Mouse (Mus musculus) MEL (cell line): ENCODE results near the gene Tmem139. TPM values are rescaled to one million over a fixed set of nuclear protein-coding genes. Genes with fewer than 3 reads are reported as not detected.

ENCODE experiments used
- DNase-seq: peaks from one replicate; pipeline ENCODE4 v3.0.0; 2011; ENCODE audit warnings: low read depth, low spot score
- H3K27ac ChIP-seq: 2 replicates; pipeline ENCODE4 v1.5.1; 2012; ENCODE audit warnings: low read depth, mild to moderate bottlenecking, control low read depth, low read length, moderate library complexity; ENCODE audit not compliant: control insufficient read depth
- H3K27me3 ChIP-seq, 2 experiments: fragments of 150-350 bp in 1 of 2; sonication (generic) in 1 of 2; 2 replicates each; pipeline ENCODE4 v1.6.1; 2012; ENCODE audit warnings: low read length in 2 of 2, mild to moderate bottlenecking in 2 of 2, improper control_type of control experiment in 1 of 2, moderate library complexity in 1 of 2; ENCODE audit not compliant: insufficient read depth in 2 of 2, control insufficient read depth in 1 of 2
- H3K36me3 ChIP-seq, 2 experiments: 2 replicates each; pipeline ENCODE4 v1.6.1; 2012 to 2014; ENCODE audit warnings: low read length in 2 of 2, improper control_type of control experiment in 1 of 2, inconsistent platforms in 1 of 2, mild to moderate bottlenecking in 1 of 2; ENCODE audit not compliant: insufficient read depth in 2 of 2, control insufficient read depth in 1 of 2
- H3K4me1 ChIP-seq, 2 experiments: fragments of 150-350 bp in 1 of 2; sonication (generic) in 1 of 2; 2 replicates each; pipeline ENCODE4 v1.6.1; 2012; ENCODE audit warnings: low read length in 2 of 2, improper control_type of control experiment in 1 of 2, mild to moderate bottlenecking in 1 of 2; ENCODE audit not compliant: insufficient read depth in 2 of 2, control insufficient read depth in 1 of 2
- H3K4me3 ChIP-seq, 2 experiments: fragments of 150-350 bp in 1 of 2; sonication (generic) in 1 of 2; 2 replicates each; pipeline ENCODE4 v1.5.1; 2012; ENCODE audit warnings: low read depth in 2 of 2, low read length in 2 of 2, mild to moderate bottlenecking in 2 of 2, moderate library complexity in 2 of 2, control low read depth in 1 of 2, improper control_type of control experiment in 1 of 2; ENCODE audit not compliant: control insufficient read depth in 1 of 2, insufficient read depth in 1 of 2
- H3K79me2 ChIP-seq: 2 replicates; pipeline ENCODE4 v1.6.1; 2012; ENCODE audit warnings: mild to moderate bottlenecking, low read length, moderate library complexity; ENCODE audit not compliant: control insufficient read depth, poor library complexity, insufficient read depth
- H3K9ac ChIP-seq: 2 replicates; pipeline ENCODE4 v1.6.1; 2012; ENCODE audit warnings: low read depth, mild to moderate bottlenecking, control low read depth, low read length, moderate library complexity; ENCODE audit not compliant: control insufficient read depth, poor library complexity, severe bottlenecking
- H3K9me3 ChIP-seq: fragments of 150-350 bp; sonication (generic); replicated peaks from 2 replicates; pipeline ENCODE4 v1.6.1; 2012; ENCODE audit warnings: mild to moderate bottlenecking, low read length, improper control_type of control experiment, moderate library complexity; ENCODE audit not compliant: insufficient read depth
- CHD1 ChIP-seq: IDR thresholded peaks from 2 replicates; pipeline ENCODE4 v1.6.1; 2012; ENCODE audit warnings: low read depth, mild to moderate bottlenecking, inconsistent platforms, low read length, improper control_type of control experiment
- E2F4 ChIP-seq: IDR thresholded peaks from 2 replicates; pipeline ENCODE4 v1.6.1; 2011; ENCODE audit warnings: low read depth, low read length, improper control_type of control experiment, borderline replicate concordance
- EP300 ChIP-seq, 2 experiments: IDR thresholded peaks; 2 replicates each; pipeline ENCODE4 v1.6.1; 2011; ENCODE audit warnings: improper control_type of control experiment in 2 of 2, low read length in 2 of 2, low read depth in 1 of 2, mild to moderate bottlenecking in 1 of 2
- ETS1 ChIP-seq: IDR thresholded peaks from 2 replicates; pipeline ENCODE4 v1.6.1; 2012; ENCODE audit warnings: low read depth, mild to moderate bottlenecking, inconsistent platforms, low read length, improper control_type of control experiment, moderate library complexity
- JUND ChIP-seq: IDR thresholded peaks from 2 replicates; pipeline ENCODE4 v1.6.1; 2011; ENCODE audit warnings: low read depth, mild to moderate bottlenecking, improper control_type of control experiment, low read length
- KAT2A ChIP-seq: conservative IDR thresholded peaks from 2 replicates; pipeline ENCODE4 v1.6.1; 2012; ENCODE audit warnings: low read depth, low read length, improper control_type of control experiment, inconsistent platforms
- MAX ChIP-seq: IDR thresholded peaks from 2 replicates; pipeline ENCODE4 v1.6.1; 2011; ENCODE audit warnings: low read length, improper control_type of control experiment
- MEF2A ChIP-seq: IDR thresholded peaks from 2 replicates; pipeline ENCODE4 v1.6.1; 2014; ENCODE audit warnings: low read depth, mild to moderate bottlenecking, inconsistent platforms, low read length, improper control_type of control experiment; ENCODE audit not compliant: poor library complexity, insufficient replicate concordance, severe bottlenecking; ENCODE audit errors: extremely low read depth
- MXI1 ChIP-seq: IDR thresholded peaks from 2 replicates; pipeline ENCODE4 v1.6.1; 2011; ENCODE audit warnings: mild to moderate bottlenecking, low read depth, low read length, improper control_type of control experiment
- NELFE ChIP-seq: IDR thresholded peaks from 2 replicates; pipeline ENCODE4 v1.6.1; 2011; ENCODE audit warnings: low read depth, low read length, improper control_type of control experiment
- NRF1 ChIP-seq: IDR thresholded peaks from 2 replicates; pipeline ENCODE4 v1.6.1; 2014; ENCODE audit warnings: low read depth, mild to moderate bottlenecking, inconsistent platforms, low read length, improper control_type of control experiment, moderate library complexity; ENCODE audit not compliant: poor library complexity, insufficient read depth, severe bottlenecking
- POLR2A ChIP-seq, 2 experiments: IDR thresholded peaks; 2 replicates each; pipeline ENCODE4 v1.6.1; 2011 to 2012; ENCODE audit warnings: low read length in 2 of 2, mild to moderate bottlenecking in 2 of 2, control low read depth in 1 of 2, improper control_type of control experiment in 1 of 2, low read depth in 1 of 2, moderate library complexity in 1 of 2; ENCODE audit not compliant: control insufficient read depth in 1 of 2, insufficient read depth in 1 of 2, poor library complexity in 1 of 2
- POLR2AphosphoS5 ChIP-seq: IDR thresholded peaks from 2 replicates; pipeline ENCODE4 v1.6.1; 2012; ENCODE audit warnings: low read depth, borderline replicate concordance, mild to moderate bottlenecking, inconsistent platforms, low read length, moderate library complexity, mixed read lengths
- RCOR1 ChIP-seq: IDR thresholded peaks from 2 replicates; pipeline ENCODE4 v1.6.1; 2012; ENCODE audit warnings: low read depth, mild to moderate bottlenecking, inconsistent platforms, low read length, improper control_type of control experiment
- SIN3A ChIP-seq: IDR thresholded peaks from 2 replicates; pipeline ENCODE4 v1.6.1; 2012; ENCODE audit warnings: low read length, improper control_type of control experiment, inconsistent platforms
- TAL1 ChIP-seq: IDR thresholded peaks from 2 replicates; pipeline ENCODE4 v1.6.1; 2012; ENCODE audit warnings: mild to moderate bottlenecking, inconsistent platforms, low read length, moderate library complexity, mixed read lengths
- USF1 ChIP-seq: IDR thresholded peaks from 2 replicates; pipeline ENCODE4 v1.6.1; 2014; ENCODE audit warnings: low read depth, mild to moderate bottlenecking, inconsistent platforms, low read length, improper control_type of control experiment, moderate library complexity
- polyA plus RNA-seq, 2 experiments: library from polyadenylated mRNA; stranded (reverse) in 1 of 2; unstranded in 1 of 2; fragments of >175 nt in 1 of 2; fragments of >200 nt in 1 of 2; gene quantifications; 2 replicates each; pipeline versions ENCODE4 v1.2.1 to v1.2.4; 2012; ENCODE audit warnings: low replicate concordance in 2 of 2, low read depth in 1 of 2; ENCODE audit not compliant: insufficient read length in 2 of 2, insufficient read depth in 1 of 2, missing spikeins in 1 of 2
- total RNA-seq: library from RNA; depleted of rRNA; stranded (reverse); fragments of 300-350 nt; gene quantifications from 2 replicates; pipeline ENCODE4 v1.2.3, GENCODE M21; 2012

Gene Tmem139
- total and polyA plus RNA-seq, 3 experiments: 0.08 TPM; not detected in 2

- Histone ChIP-seq H3K27ac (no peak overlapping the region), H3K9me3 (no peaks in the 10 kb centered on the region), H3K9ac (no peak overlapping the region), H3K36me3 (no peaks in the 10 kb centered on the region), H3K4me3 (no peak overlapping the region), H3K79me2 (no peaks in the 10 kb centered on the region), H3K27me3 (peaks cover 1 to 3% of the 10 kb centered on the region in 2 experiments; a peak in 3 of 4 replicates), H3K4me1 (no peaks in the 10 kb centered on the region; a peak in 1 of 4 replicates)
- TF ChIP-seq MXI1 (no peak), TAL1 (no peak), NELFE (no peak), EP300 (IDR thresholded peaks at IDR 0.05; ENCODE audit: low read depth in 1 of 2, low read length in 2 of 2) (no peak), JUND (no peak), USF1 (no peak), ETS1 (no peak), POLR2AphosphoS5 (no peak), CHD1 (no peak), MEF2A (no peak), RCOR1 (no peak), E2F4 (no peak), POLR2A (IDR thresholded peaks at IDR 0.05; ENCODE audit: control insufficient read depth in 1 of 2, insufficient read depth in 1 of 2, low read depth in 1 of 2, low read length in 2 of 2, poor library complexity in 1 of 2) (no peak), SIN3A (no peak), KAT2A (no peak)
- DNase-seq: no peak
Measured at GRCm38 (mm10) chr6:42241311-42242045, 20.3 kb upstream of the Tmem139 start.

GRCm38 (mm10) chr6:42245711-42246353 lies 15.9 kb upstream of the Tmem139 start, which contains the start of gene Gstk1:
Gstk1 (plus strand) TSS chr6:42245935.
- no peaks in the 10 kb centered on the region for H3K36me3 ChIP-seq
- peak; percentile 89 for DNase-seq
- peak within 1 kb of the TSS; percentile 20 to 47; a peak in 3 of 4 replicates for H3K4me3 ChIP-seq
- H3K79me2 ChIP-seq: no peaks in the 10 kb centered on the region
- no peaks in the 10 kb centered on the region; a peak in 1 of 4 replicates for H3K4me1 ChIP-seq
- H3K27me3 ChIP-seq: peaks cover 0 to 1% of the 10 kb centered on the region in 2 experiments
- H3K27ac ChIP-seq: no peak within 1 kb of the TSS
- no peaks in the 10 kb centered on the region for H3K9me3 ChIP-seq
- TF ChIP-seq NRF1: peak; percentile 78
- peak; percentile 41; the same call in 1 of the 2 replicates for TF ChIP-seq MAX
- no peak for TF ChIP-seq MEF2A
- TF ChIP-seq, all 39 proteins: peak for 2
- peak within 1 kb of the TSS; percentile 23; the same call in 1 of the 2 replicates for H3K9ac ChIP-seq
